Mouse (Mus musculus): ENCODE measurements around the gene Gcm1. TPM values are rescaled to one million over a fixed set of nuclear protein-coding genes. Genes with fewer than 3 reads are reported as not detected.

Gene Gcm1
- polyA plus RNA-seq, 1 experiment from 2014 or later = not detected

DNA sequence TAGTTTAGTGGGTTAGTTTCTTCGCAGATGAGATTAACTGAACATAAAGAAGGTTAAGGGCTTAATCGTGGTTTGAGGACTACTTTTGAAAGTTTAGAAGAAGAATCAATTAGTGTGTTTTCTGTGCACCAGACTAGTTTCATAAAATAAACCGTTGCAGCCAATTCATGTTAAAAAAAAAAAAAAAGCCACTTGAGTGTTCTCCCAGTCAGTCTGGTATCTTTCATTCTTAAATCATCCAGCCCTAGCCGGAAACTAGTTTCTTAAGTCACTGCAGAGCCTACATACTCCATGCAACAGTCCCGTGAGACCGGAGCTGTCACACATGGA is 55.8 kb downstream of the Gcm1 start:
- Histone ChIP-seq H3K4me2 (peak overlapping the region; percentile 93), H3K4me3 (peak overlapping the region; percentile 91), H3K9ac (peak overlapping the region; percentile 92), H3K27ac (peak overlapping the region; percentile 93), H3K27me3 (no peaks in the 10 kb centered on the region), H3K36me3 (peaks cover 7% of the 10 kb centered on the region; the same call in 1 of the 2 replicates), H3K9me3 (no peaks in the 10 kb centered on the region), H3K4me1 (replicated peaks) (peaks cover 27% of the 10 kb centered on the region)
- 30% methylated on average over 6 of the region's 6 CpGs for WGBS
- no peak for ATAC-seq (ENCODE audit: low FRiP score)

DNA sequence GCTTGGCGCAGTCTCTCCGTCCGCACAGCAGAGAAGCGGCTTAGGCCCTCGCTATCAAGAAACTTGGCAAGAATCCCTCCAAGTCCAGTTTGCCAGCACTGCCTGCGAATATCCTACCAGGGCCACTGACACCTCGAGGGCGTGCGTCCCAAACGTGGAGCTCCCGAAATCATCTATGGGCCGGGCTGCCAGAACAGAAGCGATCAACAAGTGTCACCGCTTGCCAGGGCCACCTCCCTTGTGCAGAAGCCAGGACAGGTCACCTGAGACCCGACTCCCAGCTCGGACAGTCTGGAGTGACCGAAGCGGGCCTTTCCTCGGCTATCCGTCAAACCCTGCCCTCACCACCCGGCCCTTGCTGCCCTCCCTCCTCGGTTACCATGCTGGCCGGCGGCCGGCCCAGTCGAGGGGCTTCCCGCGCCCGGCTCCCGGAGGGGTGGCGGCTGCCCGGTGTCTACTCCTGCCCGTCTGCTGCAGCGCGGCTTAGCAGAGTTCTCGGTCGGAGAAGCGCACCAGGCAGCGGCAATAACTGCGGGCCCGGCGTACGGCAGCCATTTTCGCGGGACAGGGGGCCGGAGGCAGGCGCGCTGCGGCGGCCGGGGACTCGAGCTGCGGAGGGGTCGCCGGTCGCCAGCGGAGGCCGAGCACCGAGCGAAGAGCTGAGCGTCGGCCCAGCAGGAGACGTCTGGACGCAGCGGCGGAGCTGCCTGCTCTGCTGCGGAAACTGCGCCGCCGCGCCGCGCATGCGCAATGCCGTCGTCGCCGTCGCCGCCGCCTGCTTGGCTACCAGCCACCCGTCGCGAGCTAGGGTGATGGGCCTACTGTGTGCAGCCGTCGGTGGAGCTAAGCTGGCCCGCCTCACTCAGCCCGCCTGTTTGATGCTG is 56.4 kb downstream of the Gcm1 start:
- no peaks in the 10 kb centered on the region for H3K27me3 ChIP-seq
- H3K4me1 ChIP-seq (replicated peaks) = peaks cover 27% of the 10 kb centered on the region
- H3K27ac ChIP-seq = peak overlapping the region; percentile 93
- H3K36me3 ChIP-seq = peaks cover 6% of the 10 kb centered on the region; the same call in 1 of the 2 replicates
- H3K4me3 ChIP-seq = peak overlapping the region; percentile 91
- peak overlapping the region; percentile 93 for H3K4me2 ChIP-seq
- peak; percentile 87 for ATAC-seq (ENCODE audit: low FRiP score)
- under 1% methylated on average over 88 of the region's 88 CpGs for WGBS
- H3K9ac ChIP-seq = peak overlapping the region; percentile 92
- no peaks in the 10 kb centered on the region for H3K9me3 ChIP-seq

DNA sequence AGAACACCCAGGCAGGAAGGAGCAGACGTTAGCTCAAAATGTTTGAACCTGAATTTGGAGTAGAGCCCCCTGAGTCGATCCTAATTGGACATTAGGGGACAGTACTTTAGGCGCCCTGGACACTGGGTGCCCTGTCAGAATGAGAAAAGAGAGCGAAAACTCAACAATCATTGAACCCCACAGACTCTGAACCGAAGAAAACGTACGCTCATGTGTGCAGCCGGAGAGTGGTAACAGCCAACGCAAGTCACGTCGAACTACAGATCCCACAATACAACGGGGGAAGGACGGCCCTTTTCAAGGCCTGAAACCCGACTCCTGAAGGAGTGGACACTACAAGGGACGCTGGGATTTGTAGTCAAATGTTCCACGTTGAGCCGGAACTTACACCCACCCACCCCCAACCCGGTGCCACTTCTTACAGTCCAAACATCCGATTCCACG is 57.1 kb downstream of the Gcm1 start, which contains the start of the genes Fbxo9 and Ick:
Gene Fbxo9 (minus strand): TSS at position 270 of the 444 bp plus-strand sequence.
Gene Ick (plus strand): TSS at position 397 of the 444 bp plus-strand sequence.
- Histone ChIP-seq H3K27ac (peak within 1 kb of the TSS; percentile 93), H3K36me3 (peaks cover 6% of the 10 kb centered on the region; the same call in 1 of the 2 replicates), H3K9ac (peak within 1 kb of the TSS; percentile 92), H3K4me2 (peak within 1 kb of the TSS; percentile 93), H3K4me1 (replicated peaks) (peaks cover 27% of the 10 kb centered on the region), H3K27me3 (no peaks in the 10 kb centered on the region), H3K4me3 (peak within 1 kb of the TSS; percentile 91), H3K9me3 (no peaks in the 10 kb centered on the region)
- WGBS = under 1% methylated on average over 20 of the region's 20 CpGs
- peak; percentile 95 for ATAC-seq (ENCODE audit: low FRiP score)

DNA sequence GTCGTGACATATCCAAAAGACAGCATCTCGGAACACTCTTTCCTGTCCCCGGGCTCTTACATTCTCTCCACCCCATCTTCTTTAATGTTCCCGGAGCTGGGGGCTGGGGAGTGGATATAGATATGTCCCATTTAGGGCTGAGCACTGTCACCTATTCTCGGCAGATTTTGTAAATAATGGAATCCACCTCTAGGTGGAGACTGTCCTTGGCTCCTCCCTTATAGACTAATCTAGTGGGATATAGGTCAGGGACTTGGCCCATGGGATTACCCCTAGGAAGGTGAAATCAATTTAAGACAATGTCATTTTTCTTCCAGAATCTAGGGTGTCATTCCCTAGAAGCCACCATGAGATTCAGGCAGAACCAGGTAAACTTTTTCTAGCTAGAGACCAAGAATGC is 57.9 kb downstream of the Gcm1 start:
- H3K4me3 ChIP-seq = peak overlapping the region; percentile 91
- H3K27me3 ChIP-seq = no peaks in the 10 kb centered on the region
- H3K36me3 ChIP-seq = peaks cover 3% of the 10 kb centered on the region; the same call in 1 of the 2 replicates
- no peaks in the 10 kb centered on the region for H3K9me3 ChIP-seq
- H3K9ac ChIP-seq = no peak overlapping the region
- ATAC-seq (ENCODE audit: low FRiP score) = no peak
- 51% methylated on average over 5 of the region's 5 CpGs for WGBS
- no peak overlapping the region for H3K27ac ChIP-seq
- H3K4me1 ChIP-seq (replicated peaks) = peaks cover 36% of the 10 kb centered on the region
- peak overlapping the region; percentile 93 for H3K4me2 ChIP-seq

DNA sequence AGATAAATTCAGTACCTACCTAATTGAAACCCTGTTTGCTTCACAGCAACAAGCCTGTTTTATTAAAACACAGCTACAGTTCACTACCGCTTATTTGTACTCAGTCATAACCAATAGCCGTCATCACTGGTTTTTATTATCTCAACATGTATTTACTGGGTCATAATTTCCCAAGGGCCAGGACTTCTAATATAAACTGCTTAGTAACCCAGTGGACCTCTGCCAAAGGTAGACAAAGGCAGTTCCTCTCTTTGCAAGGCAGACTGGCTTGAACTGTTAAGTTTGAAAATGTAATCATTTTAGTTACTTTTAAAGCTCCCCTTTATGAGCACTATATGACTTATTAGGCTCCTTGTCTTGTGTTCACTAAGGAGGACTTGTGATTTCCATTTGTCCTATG is 59.7 kb downstream of the Gcm1 start:
- Histone ChIP-seq H3K27me3 (no peaks in the 10 kb centered on the region), H3K4me3 (no peak overlapping the region), H3K4me1 (replicated peaks) (peaks cover 46% of the 10 kb centered on the region), H3K9ac (no peak overlapping the region), H3K27ac (no peak overlapping the region), H3K36me3 (0 out of 2 replicates have a peak, but pooled peaks cover under 1% of the 10 kb centered on the region), H3K9me3 (no peaks in the 10 kb centered on the region), H3K4me2 (no peak overlapping the region)
- WGBS = 94% methylated on average over 2 of the region's 2 CpGs
- ATAC-seq (ENCODE audit: low FRiP score) = no peak

DNA sequence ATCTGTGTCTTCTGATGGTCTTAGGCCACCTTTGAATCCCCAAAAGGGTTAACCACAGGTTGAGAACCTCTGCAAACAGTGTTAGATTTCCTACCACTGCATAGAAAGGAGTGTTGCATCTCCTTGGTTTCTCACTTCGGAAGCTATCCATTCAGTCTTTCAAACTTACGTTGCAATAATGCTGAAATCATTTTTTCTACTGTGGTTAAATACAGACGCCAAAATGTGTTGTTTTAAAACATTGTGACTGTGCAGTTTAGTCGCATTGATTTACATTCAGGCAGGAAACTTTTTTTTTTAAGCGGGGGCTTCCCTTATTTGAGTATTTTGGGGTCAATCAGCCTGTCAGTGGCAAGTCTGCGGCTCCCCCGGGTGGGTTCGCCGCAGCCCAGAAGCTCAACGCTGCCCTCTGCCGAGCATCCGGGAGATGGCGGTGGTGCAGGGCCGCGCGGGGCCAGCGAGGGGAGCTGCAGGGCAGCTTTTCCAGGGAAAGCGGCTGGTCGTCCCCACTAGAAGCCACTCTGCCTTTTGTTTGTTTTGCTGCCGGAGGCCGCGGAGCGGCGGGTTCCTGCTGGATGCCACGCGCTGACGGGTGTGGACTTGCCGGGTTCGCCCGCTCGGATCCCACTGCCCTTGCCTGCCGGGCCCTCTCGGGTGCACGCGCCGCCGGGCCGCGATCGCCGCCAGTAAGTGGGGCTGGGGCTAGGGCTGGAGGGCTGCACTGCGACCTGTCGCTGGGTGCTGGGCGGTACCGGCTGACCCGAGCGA is 61.2 kb downstream of the Gcm1 start:
- peak overlapping the region; percentile 93 for H3K27ac ChIP-seq
- peaks cover 31% of the 10 kb centered on the region for H3K4me1 ChIP-seq (replicated peaks)
- peak; percentile 77 for ATAC-seq (ENCODE audit: low FRiP score)
- no peaks in the 10 kb centered on the region for H3K9me3 ChIP-seq
- peak overlapping the region; percentile 61 for H3K4me3 ChIP-seq
- 0 out of 2 replicates have a peak, but pooled peaks cover 4% of the 10 kb centered on the region for H3K36me3 ChIP-seq
- peak overlapping the region; percentile 87 for H3K9ac ChIP-seq
- peak overlapping the region; percentile 76 for H3K4me2 ChIP-seq
- H3K27me3 ChIP-seq = no peaks in the 10 kb centered on the region
- 2% methylated on average over 47 of the region's 47 CpGs for WGBS

DNA sequence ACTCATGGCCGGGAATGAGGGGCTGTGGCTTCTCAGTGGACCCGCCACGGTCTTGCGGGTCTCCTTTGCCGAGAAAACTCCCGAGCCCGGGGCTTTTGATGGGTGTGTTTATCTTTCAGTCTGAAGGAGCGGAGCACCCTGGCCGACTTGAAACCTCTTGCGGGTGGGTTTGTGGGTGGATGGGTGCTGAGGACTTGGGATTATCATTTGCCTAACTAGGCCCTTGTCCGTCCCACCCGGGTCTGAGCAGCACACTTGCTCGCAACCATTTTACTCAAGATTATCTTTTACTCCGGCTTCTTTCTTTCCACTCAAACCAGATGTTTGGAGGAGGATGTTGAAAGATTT is 61.8 kb downstream of the Gcm1 start:
- Histone ChIP-seq H3K4me2 (peak overlapping the region; percentile 76), H3K27ac (peak overlapping the region; percentile 93), H3K4me3 (peak overlapping the region; percentile 61), H3K9me3 (no peaks in the 10 kb centered on the region), H3K4me1 (replicated peaks) (peaks cover 31% of the 10 kb centered on the region), H3K27me3 (no peaks in the 10 kb centered on the region), H3K36me3 (peaks cover 9% of the 10 kb centered on the region; the same call in 1 of the 2 replicates), H3K9ac (peak overlapping the region; percentile 87)
- 2% methylated on average over 14 of the region's 14 CpGs for WGBS
- ATAC-seq (ENCODE audit: low FRiP score) = peak; percentile 19; the same call in 1 of the 2 replicates

Other genes starting within 250 kb of the Gcm1 start
- gene Elovl5, start 134.6 kb upstream of the Gcm1 start, polyA plus RNA-seq (2015; fragmentation: Nextera tagmentation; extraction: Ambion mirVana) = 56.6 and 58.5 TPM in 2 replicates
- 52.7 and 53.7 TPM in 2 replicates for gene Fbxo9, start 57.1 kb downstream of the Gcm1 start, polyA plus RNA-seq (2015; fragmentation: Nextera tagmentation; extraction: Ambion mirVana)
- gene Ick, start 57.3 kb downstream of the Gcm1 start, polyA plus RNA-seq (2015; fragmentation: Nextera tagmentation; extraction: Ambion mirVana) = 37.1 and 41.6 TPM in 2 replicates
- 27.5 and 34.4 TPM in 2 replicates for gene Gsta4, start 130.8 kb downstream of the Gcm1 start, polyA plus RNA-seq (2015; fragmentation: Nextera tagmentation; extraction: Ambion mirVana)
- gene Gsta1, start 178.7 kb downstream of the Gcm1 start, polyA plus RNA-seq (2015; fragmentation: Nextera tagmentation; extraction: Ambion mirVana) = not detected in 2 replicates
- gene Gm3776, start 205.2 kb downstream of the Gcm1 start, polyA plus RNA-seq (2015; fragmentation: Nextera tagmentation; extraction: Ambion mirVana) = not detected in 2 replicates
- not detected in 2 replicates for gene Gm10639, start 238.0 kb downstream of the Gcm1 start, polyA plus RNA-seq (2015; fragmentation: Nextera tagmentation; extraction: Ambion mirVana)